Mouse (Mus musculus): Measurements from ENCODE around the gene Olfml2b. TPM values are rescaled to one million over a fixed set of nuclear protein-coding genes. Genes with fewer than 3 reads are reported as not detected.

The Olfml2b gene
- polyA plus RNA-seq, 1 experiment from 2014 or later, result 7.2 TPM

GRCm38 (mm10) chr1:170664620-170665185, 20.4 kb downstream of the Olfml2b start:
- ATAC-seq (replicated peaks; ENCODE audit: insufficient number of reproducible peaks, low FRiP score, low TSS enrichment, low read depth) (no peak), DNase-seq (ENCODE audit: low spot score) (no peak)
- no peak overlapping the region for H3K4me3 ChIP-seq (ENCODE audit: low read depth, low read length)
- no peak overlapping the region for H3K4me2 ChIP-seq (ENCODE audit: low read depth, low read length)
- no peak overlapping the region for H3K9ac ChIP-seq (replicated peaks; ENCODE audit: low read length)
- H3K4me1 ChIP-seq (ENCODE audit: control insufficient read depth, insufficient read depth, low read length), result no peaks in the 10 kb centered on the region
- 73% methylated on average over 11 of the region's 11 CpGs for WGBS
- H3K27me3 ChIP-seq (ENCODE audit: control insufficient read depth, insufficient read depth, low read length), result no peaks in the 10 kb centered on the region
- H3K9me3 ChIP-seq (replicated peaks; ENCODE audit: control insufficient read depth, low read length), result no peaks in the 10 kb centered on the region
- H3K27ac ChIP-seq (replicated peaks; ENCODE audit: low read depth, low read length), result no peak overlapping the region
- H3K36me3 ChIP-seq (replicated peaks; ENCODE audit: control insufficient read depth, insufficient read depth, low read depth, low read length), result no peaks in the 10 kb centered on the region

DNA sequence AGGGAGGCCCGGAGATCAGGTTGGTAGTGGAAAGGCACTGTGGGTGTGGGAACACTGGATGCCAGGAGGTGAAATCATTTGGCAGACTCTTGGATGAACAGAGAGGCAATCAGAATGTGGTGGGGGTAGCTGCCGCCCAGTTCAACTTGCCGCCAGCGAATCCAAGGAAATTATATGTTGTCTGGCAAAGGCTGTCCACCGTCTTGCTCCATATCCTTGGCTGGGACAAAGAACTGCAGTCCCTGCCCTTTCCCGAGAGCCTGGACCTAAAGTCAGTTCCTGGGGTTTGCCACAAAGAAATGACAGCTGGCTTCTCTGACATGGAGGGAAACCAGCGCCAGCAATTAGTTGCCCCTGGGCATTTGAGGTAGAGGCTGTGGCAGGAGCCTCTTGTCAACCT, 20.9 kb downstream of the Olfml2b start:
- H3K4me2 ChIP-seq (ENCODE audit: low read depth, low read length), result no peak overlapping the region
- WGBS, result 74% methylated on average over 7 of the region's 7 CpGs

DNA sequence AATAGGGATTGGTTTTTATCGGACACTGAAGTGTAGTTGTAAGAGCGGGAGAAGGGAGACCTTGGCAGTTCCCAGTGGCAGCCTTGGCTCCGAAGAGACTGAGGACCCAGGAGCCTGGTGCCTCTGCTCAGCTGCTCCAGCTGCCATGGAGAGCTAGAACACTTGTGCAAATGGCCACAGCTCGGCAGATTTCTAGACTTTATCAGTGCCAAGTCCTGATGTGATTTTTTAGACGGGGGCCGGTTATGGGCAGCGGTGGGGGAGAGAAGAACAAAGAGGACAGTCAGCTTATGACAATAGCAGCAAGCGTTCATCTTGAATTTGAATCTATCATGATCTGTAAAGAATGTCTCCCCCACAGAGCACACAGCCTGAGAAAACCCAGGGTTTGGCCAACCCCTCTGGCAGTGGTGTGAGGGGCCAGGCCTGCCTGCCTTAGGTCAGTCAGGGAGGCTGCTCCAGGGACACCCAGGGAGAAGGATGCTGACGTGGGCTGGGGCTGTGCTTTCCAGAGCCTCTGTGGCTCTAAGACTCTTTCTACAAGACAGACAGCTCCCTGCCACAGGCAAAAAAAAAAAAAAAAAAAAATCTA, 29.9 kb downstream of the Olfml2b start:
- Histone ChIP-seq H3K36me3 (replicated peaks; ENCODE audit: control insufficient read depth, insufficient read depth, low read depth, low read length) (no peaks in the 10 kb centered on the region), H3K4me1 (ENCODE audit: control insufficient read depth, insufficient read depth, low read length) (no peaks in the 10 kb centered on the region), H3K27ac (replicated peaks; ENCODE audit: low read depth, low read length) (no peak overlapping the region), H3K9ac (replicated peaks; ENCODE audit: low read length) (no peak overlapping the region), H3K4me2 (ENCODE audit: low read depth, low read length) (no peak overlapping the region), H3K4me3 (ENCODE audit: low read depth, low read length) (no peak overlapping the region), H3K27me3 (ENCODE audit: control insufficient read depth, insufficient read depth, low read length) (no peaks in the 10 kb centered on the region), H3K9me3 (replicated peaks; ENCODE audit: control insufficient read depth, low read length) (no peaks in the 10 kb centered on the region)
- 78% methylated on average over 9 of the region's 9 CpGs for WGBS
- DNase-seq (ENCODE audit: low spot score), result no peak
- ATAC-seq (replicated peaks; ENCODE audit: insufficient number of reproducible peaks, low FRiP score, low TSS enrichment, low read depth), result no peak

More for the DNA sequence above, 20.9 kb downstream of the Olfml2b start:
- no peaks in the 10 kb centered on the region for H3K9me3 ChIP-seq (replicated peaks; ENCODE audit: control insufficient read depth, low read length)
- DNase-seq (ENCODE audit: low spot score) (no peak), ATAC-seq (replicated peaks; ENCODE audit: insufficient number of reproducible peaks, low FRiP score, low TSS enrichment, low read depth) (no peak)
- no peak overlapping the region for H3K9ac ChIP-seq (replicated peaks; ENCODE audit: low read length)
- H3K27me3 ChIP-seq (ENCODE audit: control insufficient read depth, insufficient read depth, low read length), result no peaks in the 10 kb centered on the region
- no peaks in the 10 kb centered on the region for H3K4me1 ChIP-seq (ENCODE audit: control insufficient read depth, insufficient read depth, low read length)
- H3K27ac ChIP-seq (replicated peaks; ENCODE audit: low read depth, low read length), result no peak overlapping the region
- no peaks in the 10 kb centered on the region for H3K36me3 ChIP-seq (replicated peaks; ENCODE audit: control insufficient read depth, insufficient read depth, low read depth, low read length)
- H3K4me3 ChIP-seq (ENCODE audit: low read depth, low read length), result no peak overlapping the region

DNA sequence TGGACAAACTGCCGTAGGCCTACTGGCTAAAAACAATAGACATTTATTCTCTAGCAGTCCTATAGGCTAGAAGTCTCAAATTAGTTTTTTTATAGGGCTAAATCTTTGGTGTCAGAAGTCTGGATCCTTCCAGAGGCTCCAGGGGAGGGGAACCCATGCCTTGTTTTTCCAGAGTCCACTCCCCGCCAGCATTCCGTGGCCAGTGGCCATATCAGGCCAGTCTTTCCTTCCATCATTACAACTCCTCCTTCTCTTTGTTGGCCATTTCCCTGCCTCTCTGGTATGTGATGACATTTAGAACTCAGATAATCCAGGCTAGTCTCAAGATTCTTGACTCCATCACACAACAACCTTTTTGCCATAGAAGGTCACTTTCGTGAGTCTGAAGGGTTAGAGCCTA, 33.3 kb downstream of the Olfml2b start:
- Histone ChIP-seq H3K27me3 (ENCODE audit: control insufficient read depth, insufficient read depth, low read length) (no peaks in the 10 kb centered on the region), H3K4me2 (ENCODE audit: low read depth, low read length) (no peak overlapping the region), H3K4me3 (ENCODE audit: low read depth, low read length) (no peak overlapping the region), H3K27ac (replicated peaks; ENCODE audit: low read depth, low read length) (no peak overlapping the region), H3K9ac (replicated peaks; ENCODE audit: low read length) (no peak overlapping the region), H3K9me3 (replicated peaks; ENCODE audit: control insufficient read depth, low read length) (no peaks in the 10 kb centered on the region), H3K36me3 (replicated peaks; ENCODE audit: control insufficient read depth, insufficient read depth, low read depth, low read length) (no peaks in the 10 kb centered on the region), H3K4me1 (ENCODE audit: control insufficient read depth, insufficient read depth, low read length) (no peaks in the 10 kb centered on the region)
- DNase-seq (ENCODE audit: low spot score) (no peak), ATAC-seq (replicated peaks; ENCODE audit: insufficient number of reproducible peaks, low FRiP score, low TSS enrichment, low read depth) (no peak)
- WGBS, result 87% methylated on average over 4 of the region's 4 CpGs

DNA sequence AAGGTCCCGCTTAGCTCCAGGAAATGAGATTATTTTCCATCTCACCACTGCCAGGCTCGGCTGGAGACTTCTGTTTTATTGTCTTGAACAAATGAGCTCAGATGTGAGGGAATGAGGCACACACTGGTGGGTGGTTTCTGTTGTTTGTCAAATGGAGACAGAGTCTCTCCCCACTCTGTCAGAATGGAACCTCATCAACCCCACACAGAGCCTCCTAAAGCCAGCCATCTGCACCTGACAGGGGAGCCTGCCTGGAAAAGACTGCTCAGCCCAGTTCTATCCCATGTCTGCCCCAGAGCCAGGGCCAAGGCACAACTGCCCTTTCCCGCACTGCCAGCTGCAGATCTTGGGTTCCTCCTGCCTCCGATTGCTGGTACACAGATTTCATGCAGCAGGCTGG, 34.5 kb downstream of the Olfml2b start:
- Histone ChIP-seq H3K27me3 (ENCODE audit: control insufficient read depth, insufficient read depth, low read length) (no peaks in the 10 kb centered on the region), H3K4me2 (ENCODE audit: low read depth, low read length) (no peak overlapping the region), H3K36me3 (replicated peaks; ENCODE audit: control insufficient read depth, insufficient read depth, low read depth, low read length) (no peaks in the 10 kb centered on the region), H3K4me3 (ENCODE audit: low read depth, low read length) (no peak overlapping the region), H3K4me1 (ENCODE audit: control insufficient read depth, insufficient read depth, low read length) (no peaks in the 10 kb centered on the region), H3K9me3 (replicated peaks; ENCODE audit: control insufficient read depth, low read length) (no peaks in the 10 kb centered on the region), H3K9ac (replicated peaks; ENCODE audit: low read length) (no peak overlapping the region), H3K27ac (replicated peaks; ENCODE audit: low read depth, low read length) (no peak overlapping the region)
- 80% methylated on average over 4 of the region's 4 CpGs for WGBS
- ATAC-seq (replicated peaks; ENCODE audit: insufficient number of reproducible peaks, low FRiP score, low TSS enrichment, low read depth), result no peak
- DNase-seq (ENCODE audit: low spot score), result no peak

GRCm38 (mm10) chr1:170679624-170680023, 35.3 kb downstream of the Olfml2b start:
- WGBS, result 100% methylated on average over 2 of the region's 2 CpGs

GRCm38 (mm10) chr1:170683863-170684262, 39.5 kb downstream of the Olfml2b start:
- Histone ChIP-seq H3K4me2 (ENCODE audit: low read depth, low read length) (no peak overlapping the region), H3K4me1 (ENCODE audit: control insufficient read depth, insufficient read depth, low read length) (no peaks in the 10 kb centered on the region)
- WGBS, result 80% methylated on average over 6 of the region's 6 CpGs

More at GRCm38 (mm10) chr1:170679624-170680023, 35.3 kb downstream of the Olfml2b start:
- Histone ChIP-seq H3K4me3 (ENCODE audit: low read depth, low read length) (no peak overlapping the region), H3K4me1 (ENCODE audit: control insufficient read depth, insufficient read depth, low read length) (no peaks in the 10 kb centered on the region), H3K9me3 (replicated peaks; ENCODE audit: control insufficient read depth, low read length) (no peaks in the 10 kb centered on the region), H3K9ac (replicated peaks; ENCODE audit: low read length) (no peak overlapping the region), H3K4me2 (ENCODE audit: low read depth, low read length) (no peak overlapping the region), H3K27me3 (ENCODE audit: control insufficient read depth, insufficient read depth, low read length) (no peaks in the 10 kb centered on the region), H3K36me3 (replicated peaks; ENCODE audit: control insufficient read depth, insufficient read depth, low read depth, low read length) (no peaks in the 10 kb centered on the region), H3K27ac (replicated peaks; ENCODE audit: low read depth, low read length) (no peak overlapping the region)
- DNase-seq (ENCODE audit: low spot score) (no peak), ATAC-seq (replicated peaks; ENCODE audit: insufficient number of reproducible peaks, low FRiP score, low TSS enrichment, low read depth) (no peak)

GRCm38 (mm10) chr1:170689773-170690172, 45.4 kb downstream of the Olfml2b start:
- Histone ChIP-seq H3K9me3 (replicated peaks; ENCODE audit: control insufficient read depth, low read length) (no peaks in the 10 kb centered on the region), H3K27me3 (ENCODE audit: control insufficient read depth, insufficient read depth, low read length) (no peaks in the 10 kb centered on the region), H3K36me3 (replicated peaks; ENCODE audit: control insufficient read depth, insufficient read depth, low read depth, low read length) (no peaks in the 10 kb centered on the region), H3K27ac (replicated peaks; ENCODE audit: low read depth, low read length) (no peak overlapping the region), H3K4me2 (ENCODE audit: low read depth, low read length) (no peak overlapping the region), H3K9ac (replicated peaks; ENCODE audit: low read length) (no peak overlapping the region), H3K4me1 (ENCODE audit: control insufficient read depth, insufficient read depth, low read length) (no peaks in the 10 kb centered on the region), H3K4me3 (ENCODE audit: low read depth, low read length) (no peak overlapping the region)
- WGBS, result 89% methylated on average over 8 of the region's 8 CpGs
- ATAC-seq (replicated peaks; ENCODE audit: insufficient number of reproducible peaks, low FRiP score, low TSS enrichment, low read depth), result no peak
- no peak for DNase-seq (ENCODE audit: low spot score)

More at GRCm38 (mm10) chr1:170683863-170684262, 39.5 kb downstream of the Olfml2b start:
- DNase-seq (ENCODE audit: low spot score), result no peak
- no peaks in the 10 kb centered on the region for H3K9me3 ChIP-seq (replicated peaks; ENCODE audit: control insufficient read depth, low read length)
- no peak overlapping the region for H3K9ac ChIP-seq (replicated peaks; ENCODE audit: low read length)
- no peaks in the 10 kb centered on the region for H3K27me3 ChIP-seq (ENCODE audit: control insufficient read depth, insufficient read depth, low read length)
- H3K36me3 ChIP-seq (replicated peaks; ENCODE audit: control insufficient read depth, insufficient read depth, low read depth, low read length), result no peaks in the 10 kb centered on the region
- no peak for ATAC-seq (replicated peaks; ENCODE audit: insufficient number of reproducible peaks, low FRiP score, low TSS enrichment, low read depth)
- H3K4me3 ChIP-seq (ENCODE audit: low read depth, low read length), result no peak overlapping the region
- H3K27ac ChIP-seq (replicated peaks; ENCODE audit: low read depth, low read length), result no peak overlapping the region
